Mouse (Mus musculus) hindbrain, postnatal 0 days (tissue): Measurements from ENCODE around the gene Ankrd49. TPM values are rescaled to one million over a fixed set of nuclear protein-coding genes. Genes with fewer than 3 reads are reported as not detected.

ENCODE experiments used
- ATAC-seq: fragments of 200-750 bp; cut with Nextera tagmentation; 2 replicates; pipeline ENCODE4 v1.8.0; 2017; ENCODE audit warnings: mild to moderate bottlenecking, moderate TSS enrichment, moderate library complexity
- DNase-seq: peaks from one replicate; pipeline ENCODE4 v3.0.0-alpha.2; 2015; ENCODE audit warnings: low spot score
- H3K27ac ChIP-seq: fragments of 300-500 bp; sonication (generic); 2 replicates; pipeline ENCODE4 v1.5.1; 2014; ENCODE audit warnings: mild to moderate bottlenecking
- H3K27me3 ChIP-seq: fragments of 300-500 bp; sonication (generic); 2 replicates; pipeline ENCODE4 v1.6.1; 2014; ENCODE audit warnings: low read length, mixed read lengths; ENCODE audit not compliant: insufficient read depth
- H3K36me3 ChIP-seq: fragments of 300-500 bp; sonication (generic); 2 replicates; pipeline ENCODE4 v1.6.1; 2014; ENCODE audit warnings: low read length, mixed read lengths; ENCODE audit not compliant: insufficient read depth
- H3K4me1 ChIP-seq: fragments of 300-500 bp; sonication (generic); 2 replicates; pipeline ENCODE4 v1.6.1; 2014; ENCODE audit warnings: antibody characterized with exemption, low read length, mixed read lengths; ENCODE audit not compliant: insufficient read depth
- H3K4me2 ChIP-seq: fragments of 300-500 bp; sonication (generic); 2 replicates; pipeline ENCODE4 v1.6.1; 2014; ENCODE audit warnings: low read depth, mild to moderate bottlenecking, low read length, moderate library complexity, mixed read lengths
- H3K4me3 ChIP-seq: fragments of 300-500 bp; sonication (generic); 2 replicates; pipeline ENCODE4 v1.5.1; 2014; ENCODE audit warnings: low read length
- H3K9ac ChIP-seq: fragments of 300-500 bp; sonication (generic); replicated peaks from 2 replicates; pipeline ENCODE4 v1.6.1; 2014; ENCODE audit warnings: mild to moderate bottlenecking, low read length, moderate library complexity, mixed read lengths
- H3K9me3 ChIP-seq: fragments of 300-500 bp; sonication (generic); 2 replicates; pipeline ENCODE4 v1.6.1; 2016; ENCODE audit warnings: low read length, mixed read lengths
- CTCF ChIP-seq: IDR thresholded peaks from 2 replicates; pipeline ENCODE4 v1.5.1; 2016; ENCODE audit warnings: antibody characterized with exemption, control low read depth, low read depth
- WGBS: fragments of 180-500 bp; shearing (Covaris S2); extraction: QIAGEN DNeasy Blood & Tissue Kit; methylation state at CpG from one replicate; pipeline ENCODE4 v1.1.7; 2014; 5-methylcytosine and 5-hydroxymethylcytosine counted together
- polyA plus RNA-seq: library from polyadenylated mRNA; unstranded; fragments of >200 nt; fragmentation: Nextera tagmentation; extraction: Ambion mirVana; gene quantifications from 2 replicates; pipeline ENCODE4 v1.2.1, GENCODE M21; 2015
- total RNA-seq: library from RNA; depleted of rRNA; stranded (reverse); fragments of >200 nt; gene quantifications from 2 replicates; pipeline ENCODE4 v1.2.3, GENCODE M21; 2014

Gene Ankrd49
- total and polyA plus RNA-seq, 2 experiments from 2014 or later = 11.8 to 24.5 TPM

DNA sequence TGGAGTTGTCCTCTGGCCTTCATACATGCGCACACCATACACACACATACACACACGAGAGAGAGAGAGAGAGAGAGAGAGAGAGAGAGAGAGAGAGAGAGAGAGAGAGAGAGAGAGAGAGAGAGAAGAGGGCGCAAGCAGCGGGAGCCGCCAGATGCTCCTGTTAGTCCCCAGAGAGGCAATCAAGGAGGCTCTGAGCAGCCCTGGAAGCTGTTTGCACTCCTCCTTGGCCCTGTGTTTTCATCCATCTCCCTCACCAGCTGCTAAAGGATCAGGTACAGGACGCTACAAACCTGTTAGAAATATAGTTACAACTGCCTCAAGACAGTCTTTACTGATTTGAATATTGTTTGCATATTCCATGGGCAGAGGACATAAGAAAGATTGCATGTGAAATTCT, 14.8 kb downstream of the Ankrd49 start:
- no peak for DNase-seq
- Histone ChIP-seq H3K4me2 (no peak overlapping the region), H3K9ac (no peak overlapping the region), H3K27me3 (no peaks in the 10 kb centered on the region), H3K4me3 (no peak overlapping the region), H3K9me3 (no peaks in the 10 kb centered on the region), H3K36me3 (no peaks in the 10 kb centered on the region), H3K27ac (no peak overlapping the region), H3K4me1 (peaks cover 3% of the 10 kb centered on the region; the same call in 1 of the 2 replicates)
- TF ChIP-seq CTCF = no peak
- WGBS = 63% methylated on average over 5 of the region's 6 CpGs
- ATAC-seq = no peak

DNA sequence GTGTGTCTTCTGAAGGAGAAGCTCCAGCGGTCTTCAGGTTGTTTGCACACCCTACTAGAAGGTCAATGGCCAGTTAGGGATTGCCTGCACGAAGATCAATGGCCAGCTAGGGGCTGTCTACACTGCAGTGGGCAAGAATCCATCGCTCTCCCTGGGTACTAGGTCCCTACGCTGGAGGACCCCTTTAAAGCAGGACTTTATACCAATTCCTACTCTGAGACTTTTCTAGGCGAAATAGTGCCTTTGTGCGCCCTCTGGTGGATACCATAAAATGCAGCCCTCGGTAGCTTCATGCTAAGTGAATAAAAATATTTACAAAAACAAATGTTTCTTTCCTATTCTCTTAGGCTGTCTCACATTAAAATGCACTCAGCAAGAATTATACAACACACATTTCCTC, 19.9 kb downstream of the Ankrd49 start:
- Histone ChIP-seq H3K36me3 (no peaks in the 10 kb centered on the region), H3K27me3 (no peaks in the 10 kb centered on the region), H3K9ac (no peak overlapping the region), H3K4me2 (no peak overlapping the region), H3K9me3 (no peaks in the 10 kb centered on the region), H3K4me1 (no peaks in the 10 kb centered on the region), H3K4me3 (no peak overlapping the region), H3K27ac (no peak overlapping the region)
- 27% methylated on average over 7 of the region's 7 CpGs for WGBS
- peak; percentile 64 for ATAC-seq
- peak; percentile 80 for TF ChIP-seq CTCF
- DNase-seq = peak; percentile 80

DNA sequence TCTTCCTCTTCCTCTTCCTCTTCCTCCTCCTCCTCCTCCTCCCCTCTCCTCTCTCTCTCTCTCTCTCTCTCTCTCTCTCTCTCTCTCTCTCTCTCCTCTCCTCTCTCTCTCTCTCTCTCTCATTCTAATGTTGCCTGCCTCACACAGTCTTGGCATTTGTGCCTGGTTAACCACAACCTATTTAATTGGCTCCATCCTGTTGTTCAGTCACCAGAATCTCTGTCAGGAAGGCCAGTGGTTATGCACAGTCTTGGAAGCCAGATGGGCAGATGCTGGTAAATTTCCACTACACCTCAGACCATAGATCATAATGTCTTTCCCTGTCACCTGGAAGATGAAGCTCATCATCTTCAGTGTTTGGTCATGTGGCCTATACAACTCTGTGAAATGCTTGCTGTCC, 25.4 kb downstream of the Ankrd49 start:
- ATAC-seq = no peak
- TF ChIP-seq CTCF = no peak
- Histone ChIP-seq H3K27me3 (no peaks in the 10 kb centered on the region), H3K27ac (no peak overlapping the region), H3K4me2 (no peak overlapping the region), H3K4me1 (no peaks in the 10 kb centered on the region), H3K36me3 (no peaks in the 10 kb centered on the region), H3K9me3 (no peaks in the 10 kb centered on the region), H3K4me3 (no peak overlapping the region), H3K9ac (no peak overlapping the region)
- no peak for DNase-seq

DNA sequence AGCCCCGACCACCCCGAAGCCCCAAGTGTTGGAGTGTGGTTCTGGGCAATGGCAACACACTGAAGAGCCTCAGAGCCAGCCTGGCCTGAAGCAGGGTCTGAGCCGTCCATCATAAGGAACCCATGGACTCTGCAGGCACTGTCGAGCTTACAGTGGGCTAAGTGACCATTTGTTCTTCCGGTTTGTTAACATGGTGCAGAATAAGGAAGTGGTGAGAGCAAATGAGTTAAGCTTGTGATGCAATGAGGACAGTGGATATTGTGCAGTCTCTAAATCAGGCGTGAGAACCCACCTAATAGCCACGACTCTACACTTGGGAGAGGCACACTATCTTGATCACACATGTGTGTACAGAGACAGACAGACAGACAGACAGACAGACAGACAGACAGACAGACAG, 26.1 kb downstream of the Ankrd49 start:
- H3K27me3 ChIP-seq = no peaks in the 10 kb centered on the region
- ATAC-seq = no peak
- no peaks in the 10 kb centered on the region for H3K36me3 ChIP-seq
- H3K9me3 ChIP-seq = no peaks in the 10 kb centered on the region
- WGBS = 73% methylated on average over 7 of the region's 7 CpGs
- no peaks in the 10 kb centered on the region for H3K4me1 ChIP-seq
- no peak overlapping the region for H3K9ac ChIP-seq
- DNase-seq = no peak
- no peak overlapping the region for H3K4me2 ChIP-seq
- no peak overlapping the region for H3K4me3 ChIP-seq
- no peak for TF ChIP-seq CTCF
- no peak overlapping the region for H3K27ac ChIP-seq

DNA sequence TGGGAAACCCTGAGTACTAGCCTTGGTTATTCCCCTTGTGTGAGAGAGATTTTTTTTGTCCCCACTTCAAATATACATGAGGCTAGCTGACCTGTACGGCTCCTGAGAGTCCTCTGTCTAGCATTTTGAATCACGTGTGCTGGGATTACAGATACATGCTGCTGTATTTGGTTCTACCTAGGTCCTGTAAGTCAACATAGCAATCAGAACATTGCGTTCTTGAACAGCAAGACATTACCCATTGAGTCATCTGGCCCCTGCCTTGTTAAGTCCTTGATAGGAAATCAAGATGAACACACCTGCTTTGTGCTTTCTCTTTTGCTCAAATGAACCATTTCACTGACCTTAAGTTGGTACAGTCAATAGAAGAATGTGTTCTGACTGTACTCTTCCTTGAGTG, 30.2 kb downstream of the Ankrd49 start:
- TF ChIP-seq CTCF = no peak

DNA sequence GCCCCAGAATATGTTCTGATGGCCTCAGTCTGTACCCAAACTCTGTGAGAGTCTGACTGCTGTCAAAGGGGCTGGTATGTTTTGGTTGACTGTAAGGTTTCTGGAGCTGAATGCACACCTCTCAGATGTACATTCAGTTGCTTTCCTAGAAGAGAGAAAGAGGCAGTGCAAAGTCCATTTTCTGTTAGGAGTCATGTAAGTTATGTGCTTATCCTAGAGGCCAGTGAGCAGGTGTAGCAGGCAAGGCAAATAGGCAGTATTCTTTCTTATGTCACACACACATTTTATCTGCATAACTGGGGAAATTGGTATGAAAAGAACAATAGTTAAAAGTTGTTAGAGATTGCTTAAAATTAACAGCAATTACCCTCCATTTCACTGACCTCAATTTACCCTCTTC, 30.7 kb downstream of the Ankrd49 start:
- Histone ChIP-seq H3K27me3 (no peaks in the 10 kb centered on the region), H3K9ac (no peak overlapping the region), H3K27ac (no peak overlapping the region), H3K36me3 (no peaks in the 10 kb centered on the region), H3K4me1 (peaks cover 10% of the 10 kb centered on the region; the same call in 1 of the 2 replicates), H3K4me3 (no peak overlapping the region), H3K9me3 (no peaks in the 10 kb centered on the region), H3K4me2 (no peak overlapping the region)
- no peak for TF ChIP-seq CTCF
- DNase-seq (no peak), ATAC-seq (no peak)

More for the DNA sequence above, 30.2 kb downstream of the Ankrd49 start:
- no peaks in the 10 kb centered on the region for H3K27me3 ChIP-seq
- ATAC-seq (no peak), DNase-seq (no peak)
- peaks cover 10% of the 10 kb centered on the region; the same call in 1 of the 2 replicates for H3K4me1 ChIP-seq
- no peak overlapping the region for H3K4me2 ChIP-seq
- WGBS = 85% methylated on average over 3 of the region's 3 CpGs
- H3K9ac ChIP-seq = no peak overlapping the region
- H3K4me3 ChIP-seq = no peak overlapping the region
- H3K27ac ChIP-seq = no peak overlapping the region
- H3K9me3 ChIP-seq = no peaks in the 10 kb centered on the region
- no peaks in the 10 kb centered on the region for H3K36me3 ChIP-seq

DNA sequence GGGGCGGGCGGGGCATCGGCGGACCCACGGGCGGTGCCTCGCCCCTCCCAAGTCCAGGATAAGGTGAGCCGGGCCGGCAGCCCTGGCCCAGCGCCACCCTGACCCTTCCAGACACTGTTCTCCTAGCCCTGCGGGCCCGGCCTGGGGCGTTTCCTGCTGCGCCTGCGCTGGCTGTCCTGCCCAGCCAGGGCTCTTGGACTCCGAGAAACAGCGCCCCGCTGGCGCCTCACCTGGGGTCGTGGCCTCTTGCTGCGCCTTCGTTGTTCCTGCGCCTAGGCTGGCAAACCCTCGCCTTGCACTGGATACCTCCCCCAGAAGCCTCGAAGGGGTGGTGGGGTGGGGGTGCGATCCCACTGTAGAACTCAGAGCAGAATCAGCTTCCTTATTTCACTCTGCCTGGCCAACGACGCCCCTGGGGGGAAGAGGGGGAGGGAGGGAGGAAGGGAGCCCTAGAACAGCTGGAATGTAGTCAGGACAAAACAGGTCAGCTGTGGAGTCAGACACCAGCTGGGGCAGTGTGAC, 32.6 kb downstream of the Ankrd49 start, which contains the start of gene Fut4:
Gene Fut4 (minus strand): TSS at position 393 of the 522 bp plus-strand sequence.
- no peak for TF ChIP-seq CTCF
- Histone ChIP-seq H3K27me3 (no peaks in the 10 kb centered on the region), H3K9me3 (no peaks in the 10 kb centered on the region), H3K27ac (no peak within 1 kb of the TSS), H3K4me2 (peak within 1 kb of the TSS; percentile 88), H3K36me3 (no peaks in the 10 kb centered on the region), H3K9ac (peak within 1 kb of the TSS; percentile 57), H3K4me1 (peaks cover 10% of the 10 kb centered on the region; the same call in 1 of the 2 replicates), H3K4me3 (peak within 1 kb of the TSS; percentile 45)
- ATAC-seq (peak; percentile 79), DNase-seq (peak; percentile 13)
- 1% methylated on average over 28 of the region's 28 CpGs for WGBS
